Mouse (Mus musculus) heart, embryonic 13.5 days (tissue): ENCODE results near the gene Rab11fip5. TPM values are rescaled to one million over a fixed set of nuclear protein-coding genes. Genes with fewer than 3 reads are reported as not detected.

ENCODE experiments used
- microRNA-seq: library from miRNA; unstranded; fragments of <30 nt; microRNA quantifications from one replicate; pipeline ENCODE4, GENCODE M21; 2016
- polyA plus RNA-seq: library from polyadenylated mRNA; unstranded; fragments of >200 nt; fragmentation: Nextera tagmentation; extraction: Ambion mirVana; gene quantifications from 2 replicates; pipeline ENCODE4 v1.2.1, GENCODE M21; 2015

The Rab11fip5 gene
- polyA plus RNA-seq, 1 experiment from 2014 or later, result 38.7 TPM

Small RNA genes lying within 50 kb of the gene (microRNA-seq; reads per million reads assigned to microRNA genes)
- not detected for gene Mir705

Other genes starting within 250 kb of the Rab11fip5 start
- gene Spr, start 236.9 kb downstream of the Rab11fip5 start, polyA plus RNA-seq, result 52.7 and 58.3 TPM in 2 replicates
- 0.11 TPM in 1 of 2 replicates, not detected in the other for gene Emx1, start 187.2 kb downstream of the Rab11fip5 start, polyA plus RNA-seq
- gene Sfxn5, start 41.2 kb downstream of the Rab11fip5 start, polyA plus RNA-seq, result 3.3 and 4.6 TPM in 2 replicates
- gene Noto, start 49.3 kb upstream of the Rab11fip5 start, polyA plus RNA-seq, result not detected in 2 replicates
- 38.0 and 39.6 TPM in 2 replicates for gene Smyd5, start 57.4 kb upstream of the Rab11fip5 start, polyA plus RNA-seq
- gene Cct7, start 76.9 kb upstream of the Rab11fip5 start, polyA plus RNA-seq, result 347 and 413 TPM in 2 replicates
- gene Pradc1, start 77.3 kb upstream of the Rab11fip5 start, polyA plus RNA-seq, result 31.6 and 39.2 TPM in 2 replicates
- 0.03 and 0.05 TPM in 2 replicates for gene Fbxo41, start 128.4 kb upstream of the Rab11fip5 start, polyA plus RNA-seq
- not detected in 2 replicates for gene Egr4, start 139.0 kb upstream of the Rab11fip5 start, polyA plus RNA-seq
- gene Alms1, start 212.9 kb upstream of the Rab11fip5 start, polyA plus RNA-seq, result 2.6 and 3.0 TPM in 2 replicates